Mouse (Mus musculus) olfactory bulb, adult 2 months (tissue): ENCODE data around the gene Prkag2. TPM values are rescaled to one million over a fixed set of nuclear protein-coding genes. Genes with fewer than 3 reads are reported as not detected.

Experiments used
- H3K27ac ChIP-seq: fragments of 200-500 bp; 2 replicates; pipeline ENCODE4 v1.5.1; 2012; ENCODE audit warnings: low read depth, low read length; ENCODE audit not compliant: insufficient read depth
- H3K4me1 ChIP-seq: fragments of 200-500 bp; 2 replicates; pipeline ENCODE4 v1.6.1; 2012; ENCODE audit warnings: low read length; ENCODE audit not compliant: control insufficient read depth, insufficient read depth
- H3K4me3 ChIP-seq: fragments of 200-500 bp; 2 replicates; pipeline ENCODE4 v1.5.1; 2012; ENCODE audit warnings: mild to moderate bottlenecking, low read depth, low read length, moderate library complexity; ENCODE audit not compliant: insufficient read depth
- CTCF ChIP-seq: fragments of 200-500 bp; IDR thresholded peaks from 2 replicates; pipeline ENCODE4 v1.5.1; 2012; ENCODE audit warnings: low read depth, mild to moderate bottlenecking, low read length, moderate library complexity; ENCODE audit not compliant: insufficient read depth
- POLR2A ChIP-seq: fragments of 200-500 bp; IDR thresholded peaks from 2 replicates; pipeline ENCODE4 v1.6.1; 2012; ENCODE audit warnings: mild to moderate bottlenecking, low read depth, low read length, moderate library complexity; ENCODE audit not compliant: insufficient read depth
- WGBS: fragments of 180-500 bp; shearing (Covaris S2); methylation state at CpG from one replicate; pipeline ENCODE4 v1.1.7; 2018; 5-methylcytosine and 5-hydroxymethylcytosine counted together
- polyA plus RNA-seq: library from polyadenylated mRNA; stranded (reverse); fragments of >200 nt; gene quantifications from 2 replicates; pipeline ENCODE4 v1.2.4, GENCODE M21; 2012; ENCODE audit warnings: low replicate concordance; ENCODE audit not compliant: missing spikeins, insufficient read depth, insufficient read length

Prkag2 gene
- polyA plus RNA-seq, 1 experiment: not detected

DNA sequence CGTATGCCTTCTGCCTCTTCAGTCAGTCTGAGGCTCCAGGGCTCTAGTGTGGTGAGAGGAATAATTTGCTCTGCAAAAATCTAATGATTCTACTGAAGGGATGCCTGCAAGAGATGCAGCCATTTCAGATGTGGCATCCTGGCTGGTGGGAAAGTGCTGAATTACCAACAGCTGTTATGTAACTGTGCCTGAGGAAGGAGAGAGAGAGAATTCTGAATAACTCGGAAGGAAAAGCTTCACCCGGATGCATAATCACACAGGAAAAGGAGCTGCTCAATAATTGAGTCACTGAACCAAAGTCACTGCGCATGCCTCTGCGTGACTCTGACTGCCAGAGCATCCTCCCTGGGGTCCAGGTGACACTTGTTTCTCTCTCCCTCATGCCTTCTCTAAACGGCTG lies 186.8 kb downstream of the Prkag2 start:
- 63% methylated on average over 6 of the region's 6 CpGs for WGBS

DNA sequence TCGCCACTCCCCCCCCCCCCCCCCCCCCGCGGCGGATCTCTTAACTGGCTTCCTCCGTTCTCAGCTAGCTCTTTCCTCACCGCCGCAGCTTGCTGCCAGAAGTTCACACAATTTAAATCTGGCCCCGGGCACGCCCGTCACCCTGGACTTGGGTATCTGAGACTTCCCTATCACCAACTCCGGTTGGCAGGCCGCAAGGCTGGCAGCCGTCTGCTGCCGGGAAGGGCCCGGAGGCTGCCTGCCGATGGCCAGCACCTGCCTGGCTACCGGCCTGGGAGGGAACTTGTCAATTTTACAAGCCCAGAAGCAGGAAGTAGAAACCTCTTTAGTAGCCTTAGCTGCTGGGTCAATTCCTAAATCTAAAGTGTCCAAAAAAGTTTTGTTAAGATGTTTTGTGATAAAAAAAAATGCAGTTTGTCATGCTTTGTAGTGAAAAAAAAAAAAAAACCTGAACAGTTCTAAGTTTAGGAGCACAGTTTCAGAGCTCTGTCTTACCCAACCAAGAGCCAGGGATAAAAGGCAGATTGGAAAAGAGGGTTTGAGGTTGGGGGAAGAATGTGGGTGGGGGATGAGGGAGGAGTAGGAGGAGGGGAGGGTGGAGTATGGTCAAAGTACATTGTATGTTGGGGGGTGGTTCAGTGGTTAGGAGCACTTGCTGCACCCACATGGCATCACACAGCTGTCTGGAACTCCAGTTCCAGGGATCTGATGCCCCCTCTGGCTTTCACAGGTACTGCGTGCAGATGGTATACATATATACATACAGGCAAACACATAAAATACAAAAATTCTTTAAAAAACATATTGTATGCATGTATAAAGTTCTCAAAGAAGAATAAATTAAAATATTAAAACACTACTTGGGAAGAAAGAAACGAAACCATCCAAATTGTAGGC lies 191.4 kb downstream of the Prkag2 start:
- H3K4me1 ChIP-seq: peaks cover 13% of the 10 kb centered on the region
- H3K4me3 ChIP-seq: peak overlapping the region; percentile 80
- peak; percentile 45; the same call in 1 of the 2 replicates for TF ChIP-seq CTCF
- no peak for TF ChIP-seq POLR2A
- 10% methylated on average over 18 of the region's 19 CpGs for WGBS
- peak overlapping the region; percentile 80 for H3K27ac ChIP-seq

More for the DNA sequence above, 186.8 kb downstream of the Prkag2 start:
- no peak for TF ChIP-seq CTCF
- no peak for TF ChIP-seq POLR2A
- Histone ChIP-seq H3K4me3 (no peak overlapping the region), H3K4me1 (peaks cover 3% of the 10 kb centered on the region; the same call in 1 of the 2 replicates), H3K27ac (no peak overlapping the region)

DNA sequence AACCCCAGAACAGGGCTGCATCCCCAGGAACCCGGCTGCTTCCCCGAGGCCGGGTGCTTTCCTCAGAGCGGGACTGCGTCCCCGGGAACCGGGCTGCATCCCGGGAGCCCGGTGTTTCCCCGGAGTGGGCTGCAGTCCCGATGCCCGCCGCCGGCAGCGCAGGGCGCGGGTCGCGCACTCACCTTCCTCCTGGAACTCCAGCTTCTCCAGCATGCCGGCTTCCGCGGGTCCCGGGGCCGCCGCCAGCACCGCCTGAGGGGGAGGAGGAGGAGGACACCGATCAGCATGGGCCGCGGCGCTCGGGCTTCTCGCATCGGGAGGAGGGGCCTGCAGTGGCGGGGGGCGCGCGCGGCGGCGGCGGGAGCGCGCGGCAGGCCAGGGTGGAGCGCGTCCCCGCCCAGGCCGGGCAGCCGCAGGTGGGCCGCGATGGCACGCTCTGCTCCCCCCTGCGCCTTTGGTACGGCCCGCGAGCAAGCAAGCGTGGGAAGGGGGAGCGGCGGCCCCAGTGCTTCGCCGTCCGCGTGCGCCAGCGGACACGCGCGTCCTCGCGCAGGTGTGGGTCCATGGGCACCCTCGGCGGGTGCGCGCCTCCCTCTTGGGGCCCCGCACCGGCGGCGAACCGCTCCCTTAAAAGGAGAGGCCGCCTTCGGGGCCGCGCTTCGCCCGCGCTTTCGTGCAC lies 192.2 kb downstream of the Prkag2 start:
- Histone ChIP-seq H3K27ac (peak overlapping the region; percentile 71), H3K4me1 (peaks cover 11% of the 10 kb centered on the region), H3K4me3 (peak overlapping the region; percentile 80)
- 1% methylated on average over 85 of the region's 87 CpGs for WGBS
- TF ChIP-seq CTCF: peak; percentile 65
- peak; percentile 64 for TF ChIP-seq POLR2A

DNA sequence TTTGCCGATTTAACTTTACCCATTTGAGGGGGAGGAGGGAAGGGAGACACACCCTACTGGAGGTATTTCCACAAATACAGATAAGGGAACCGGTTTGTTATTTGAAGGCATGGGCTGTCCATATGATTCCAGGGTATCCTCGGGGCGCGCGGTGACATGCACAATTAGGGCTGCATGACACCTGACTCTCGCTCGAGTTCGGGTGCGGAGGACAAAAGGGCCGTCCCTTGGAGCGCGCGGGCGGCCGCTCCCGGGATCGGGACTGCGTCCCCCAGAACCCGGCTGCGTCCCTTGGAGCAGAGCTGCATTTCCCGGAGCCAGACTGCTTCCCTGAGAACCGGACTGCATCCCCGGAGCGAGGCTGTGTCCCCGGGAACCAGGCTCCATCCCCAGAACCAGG lies 192.7 kb downstream of the Prkag2 start:
- peak overlapping the region; percentile 71 for H3K27ac ChIP-seq
- H3K4me3 ChIP-seq: peak overlapping the region; percentile 80
- no peak for TF ChIP-seq CTCF
- TF ChIP-seq POLR2A: no peak
- peaks cover 13% of the 10 kb centered on the region for H3K4me1 ChIP-seq
- under 1% methylated on average over 26 of the region's 26 CpGs for WGBS

DNA sequence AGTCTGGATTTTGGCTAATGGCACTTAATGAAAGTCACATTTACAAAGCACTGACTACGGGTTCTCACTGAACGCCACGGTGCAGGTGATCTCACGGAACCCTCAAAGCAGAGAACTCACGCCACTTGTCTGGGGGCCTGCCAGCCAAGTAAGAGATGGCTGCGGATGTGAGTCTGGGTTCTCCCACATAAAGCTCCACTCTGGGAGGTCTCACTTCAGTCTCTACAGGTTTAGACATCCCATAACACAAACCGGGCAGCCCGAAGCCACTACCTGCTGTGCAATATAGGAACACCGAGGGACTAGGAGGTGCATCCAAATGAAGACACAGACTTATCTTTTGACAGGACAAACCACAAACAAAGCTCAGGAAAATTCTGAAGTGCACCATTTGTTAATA lies 193.6 kb downstream of the Prkag2 start:
- peaks cover 13% of the 10 kb centered on the region for H3K4me1 ChIP-seq
- no peak for TF ChIP-seq CTCF
- no peak for TF ChIP-seq POLR2A
- 48% methylated on average over 9 of the region's 9 CpGs for WGBS
- H3K4me3 ChIP-seq: peak overlapping the region; percentile 22; the same call in 1 of the 2 replicates
- H3K27ac ChIP-seq: no peak overlapping the region

DNA sequence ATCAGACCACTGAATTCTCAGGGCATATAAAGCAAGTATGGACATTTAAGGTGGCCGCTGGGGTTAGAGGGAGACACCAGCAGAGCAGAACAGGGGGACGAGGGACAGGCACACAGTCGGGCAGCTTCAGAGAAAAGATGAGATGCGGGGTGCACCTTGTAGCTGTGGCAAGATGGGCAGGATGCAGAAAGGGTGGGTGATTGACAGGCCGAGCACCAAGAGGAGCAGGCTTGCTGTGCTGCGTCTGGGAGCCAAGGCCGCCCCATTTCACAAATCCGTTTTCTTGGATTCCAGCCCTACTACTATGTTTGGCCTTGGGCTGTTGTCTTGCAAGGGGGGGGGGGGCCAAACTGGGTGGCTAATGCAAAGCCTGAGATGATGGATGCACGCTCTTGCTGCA lies 195.5 kb downstream of the Prkag2 start:
- H3K4me3 ChIP-seq: no peak overlapping the region
- H3K27ac ChIP-seq: no peak overlapping the region
- 69% methylated on average over 9 of the region's 9 CpGs for WGBS
- no peak for TF ChIP-seq CTCF
- no peak for TF ChIP-seq POLR2A
- H3K4me1 ChIP-seq: peaks cover 13% of the 10 kb centered on the region

DNA sequence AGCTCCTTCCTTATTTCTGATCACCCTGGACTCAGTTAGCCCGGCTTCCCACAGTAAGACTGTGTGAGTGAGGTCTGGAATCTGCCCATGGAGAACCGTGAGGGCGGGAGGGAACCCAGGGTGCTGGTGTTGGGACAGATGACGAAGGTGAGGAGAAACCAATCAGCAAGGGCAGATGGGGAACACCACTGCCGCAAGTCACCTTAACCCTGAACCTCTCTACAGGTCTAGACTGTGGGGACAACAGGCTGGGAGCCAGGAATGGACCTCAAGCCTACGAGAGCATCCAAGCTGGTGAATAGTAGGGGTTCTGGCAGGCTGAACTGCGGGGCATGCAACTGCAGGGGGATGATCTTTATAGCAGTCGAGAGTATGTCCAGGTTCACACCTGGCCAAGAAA lies 196.0 kb downstream of the Prkag2 start:
- no peak overlapping the region for H3K27ac ChIP-seq
- WGBS: 92% methylated on average over 8 of the region's 8 CpGs

DNA sequence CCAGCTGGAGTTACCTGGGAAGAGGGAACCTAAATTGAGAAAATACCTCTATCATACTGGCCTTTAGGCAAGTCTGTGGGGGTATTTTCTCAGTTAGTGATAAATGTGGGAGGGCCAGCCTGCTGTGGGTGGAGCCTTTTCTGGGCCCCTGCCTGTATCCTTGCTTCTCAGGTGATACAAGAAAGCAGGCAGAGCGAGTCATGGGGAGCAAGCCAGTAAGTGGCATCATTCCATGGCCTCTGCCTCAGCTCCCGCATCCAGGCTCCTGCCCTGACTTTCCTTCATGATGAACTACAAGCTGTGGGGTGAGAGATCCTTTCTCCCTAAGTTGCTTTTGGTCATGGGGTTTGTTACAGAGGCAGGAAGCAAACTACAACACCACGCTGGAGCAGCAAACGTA lies 196.4 kb downstream of the Prkag2 start:
- H3K27ac ChIP-seq: no peak overlapping the region
- peaks cover 13% of the 10 kb centered on the region for H3K4me1 ChIP-seq
- no peak overlapping the region for H3K4me3 ChIP-seq
- TF ChIP-seq POLR2A: no peak
- WGBS: 88% methylated on average over 4 of the region's 4 CpGs

More for the DNA sequence above, 196.0 kb downstream of the Prkag2 start:
- no peak for TF ChIP-seq CTCF
- TF ChIP-seq POLR2A: no peak
- peaks cover 13% of the 10 kb centered on the region for H3K4me1 ChIP-seq
- no peak overlapping the region for H3K4me3 ChIP-seq

DNA sequence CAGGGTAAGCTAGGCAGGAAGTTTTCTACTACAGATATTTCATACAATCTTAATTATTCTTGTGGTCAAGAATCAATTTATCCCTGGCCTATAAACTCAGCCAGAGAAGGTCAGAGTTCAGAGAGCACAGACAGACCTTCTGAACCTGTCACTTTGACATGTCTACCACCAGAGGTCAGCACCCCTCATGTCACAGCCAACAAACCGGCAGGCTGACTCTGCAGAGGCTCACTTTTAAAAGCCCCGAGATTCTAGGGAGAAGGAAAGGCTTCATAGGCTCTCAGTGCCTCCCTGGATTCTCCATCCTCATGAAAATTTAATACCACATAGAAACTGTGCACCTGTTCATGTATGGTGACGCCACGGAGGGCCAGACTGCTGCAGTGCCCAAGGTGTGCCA lies 197.6 kb downstream of the Prkag2 start:
- 49% methylated on average over 4 of the region's 4 CpGs for WGBS
- peaks cover 13% of the 10 kb centered on the region for H3K4me1 ChIP-seq
- H3K4me3 ChIP-seq: no peak overlapping the region
- no peak overlapping the region for H3K27ac ChIP-seq
- no peak for TF ChIP-seq POLR2A
- no peak for TF ChIP-seq CTCF
